Mouse (Mus musculus) megakaryocyte progenitor cell, adult 5-6 weeks (primary cell): ENCODE data around the gene Atp2c1. TPM values are rescaled to one million over a fixed set of nuclear protein-coding genes. Genes with fewer than 3 reads are reported as not detected.

Source experiments
- ATAC-seq: replicated peaks from 2 replicates; pipeline ENCODE4 v1.8.0; 2016; ENCODE audit warnings: mild to moderate bottlenecking, moderate TSS enrichment, inconsistent platforms; ENCODE audit not compliant: poor library complexity
- total RNA-seq, 2 experiments: library from RNA; stranded (forward) in 1 of 2; stranded (reverse) in 1 of 2; fragments of 157-497, 149-512 nt in 1 of 2; fragments of 200-1000 nt in 1 of 2; gene quantifications; 2 replicates each; pipeline versions ENCODE4 v1.2.3 to v1.2.4; 2015 to 2017

Gene Atp2c1
- total RNA-seq, 2 experiments from 2014 or later: 28.0 to 63.9 TPM

GRCm38 (mm10) chr9:105374361-105374760 is 152.8 kb downstream of the Atp2c1 start:
- ATAC-seq: no peak

- ATAC-seq: no peak
These were observed 158.5 kb downstream of the Atp2c1 start for GRCm38 (mm10) chr9:105368605-105369004.

GRCm38 (mm10) chr9:105366199-105366598 is 160.9 kb downstream of the Atp2c1 start:
- no peak for ATAC-seq

GRCm38 (mm10) chr9:105363520-105364231 is 163.4 kb downstream of the Atp2c1 start:
- ATAC-seq: no peak

GRCm38 (mm10) chr9:105362181-105362580 is 164.9 kb downstream of the Atp2c1 start:
- no peak for ATAC-seq

Other genes starting within 250 kb of the Atp2c1 start
- gene Aste1, start 131.9 kb downstream of the Atp2c1 start, total RNA-seq (2015): 24.6 and 25.1 TPM in 2 replicates
- 11.9 and 12.2 TPM in 2 replicates for gene Aste1, start 131.9 kb downstream of the Atp2c1 start, total RNA-seq (2017)
- not detected in 2 replicates for gene Nek11, start 131.8 kb downstream of the Atp2c1 start, total RNA-seq (2015)
- not detected in 2 replicates for gene Nek11, start 131.8 kb downstream of the Atp2c1 start, total RNA-seq (2017)
- 19.6 and 26.8 TPM in 2 replicates for gene Pik3r4, start 115.7 kb upstream of the Atp2c1 start, total RNA-seq (2015)
- gene Pik3r4, start 115.7 kb upstream of the Atp2c1 start, total RNA-seq (2017): 20.2 and 28.3 TPM in 2 replicates